Mouse (Mus musculus): Measurements from ENCODE around the gene Olfr1036. TPM values are rescaled to one million over a fixed set of nuclear protein-coding genes. Genes with fewer than 3 reads are reported as not detected.
"Not testable (repeated sequence)": the region's sequence is repeated elsewhere in the genome, so short reads cannot be mapped to it uniquely, and the experiment has no call there.

Gene Olfr1036
- total RNA-seq (2017): not detected in 2 replicates

DNA sequence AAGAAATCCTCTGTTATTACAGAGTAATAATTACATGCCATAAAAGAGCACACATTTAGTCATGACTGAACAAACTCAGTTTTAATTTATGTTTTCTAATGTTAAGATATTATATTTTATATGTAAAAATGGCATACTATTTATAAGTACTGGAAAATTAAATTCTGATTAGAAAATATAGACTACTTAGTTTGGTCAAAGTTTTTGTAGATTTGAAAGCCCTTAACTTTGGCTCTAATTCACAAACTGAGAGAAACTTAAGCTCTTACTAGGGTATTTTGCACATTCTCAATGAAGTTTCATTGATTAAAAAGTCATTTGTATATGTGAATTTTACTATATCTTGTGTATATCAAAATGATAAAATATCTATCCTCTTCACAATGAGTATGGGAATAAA, at the start of gene Olfr1036:
Gene Olfr1036, plus strand, starts transcription at position 301 of the 400 bp plus-strand sequence.
- ATAC-seq (replicated peaks in 1 of 2; ENCODE audit: insufficient read depth in 1 of 2, low FRiP score in 2 of 2, low TSS enrichment in 1 of 2, low read depth in 1 of 2, poor library complexity in 2 of 2, severe bottlenecking in 2 of 2): not testable (repeated sequence)

DNA sequence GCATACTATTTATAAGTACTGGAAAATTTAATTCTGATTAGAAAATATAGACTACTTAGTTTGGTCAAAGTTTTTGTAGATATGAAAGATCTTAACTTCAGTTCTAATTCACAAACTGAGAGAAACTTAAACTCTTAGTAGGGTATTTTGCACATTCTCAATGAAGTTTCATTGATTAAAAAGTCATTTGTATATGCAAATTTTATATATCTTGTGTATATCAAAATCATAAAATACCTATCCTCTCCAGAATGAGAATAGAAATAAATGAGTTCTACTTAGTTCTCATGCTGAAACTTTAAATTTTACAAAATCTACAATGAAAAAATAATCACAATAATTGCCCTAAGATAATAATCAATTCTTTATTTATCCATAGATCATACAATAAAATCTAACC, 28.2 kb upstream of the Olfr1036 start, which contains the start of gene Olfr1034:
Gene Olfr1034, plus strand, starts transcription at position 301 of the 400 bp plus-strand sequence.
- ATAC-seq (replicated peaks in 1 of 2; ENCODE audit: insufficient read depth in 1 of 2, low FRiP score in 2 of 2, low TSS enrichment in 1 of 2, low read depth in 1 of 2, poor library complexity in 2 of 2, severe bottlenecking in 2 of 2): no peak

DNA sequence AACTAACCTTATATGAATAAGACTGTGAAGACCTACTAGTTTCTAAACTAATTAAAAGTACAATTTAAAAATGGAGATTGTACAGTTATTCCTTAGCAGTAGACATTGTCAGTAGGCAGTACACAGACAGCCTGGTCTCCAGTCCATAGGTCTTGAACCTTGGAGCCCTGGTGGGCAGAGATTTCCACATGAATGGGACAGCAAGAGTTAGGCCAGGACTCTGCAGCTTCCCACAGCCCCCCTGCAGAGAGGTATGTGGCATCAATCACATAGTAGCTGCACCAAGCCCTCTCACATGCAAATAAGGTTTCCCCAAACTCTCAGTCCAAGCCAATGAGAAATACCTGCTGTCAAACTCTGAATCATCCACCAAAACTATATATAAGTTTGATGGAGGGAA, 23.0 kb upstream of the Olfr1036 start:
- not testable (repeated sequence) for ATAC-seq (replicated peaks in 1 of 2; ENCODE audit: insufficient read depth in 1 of 2, low FRiP score in 2 of 2, low TSS enrichment in 1 of 2, low read depth in 1 of 2, poor library complexity in 2 of 2, severe bottlenecking in 2 of 2)

DNA sequence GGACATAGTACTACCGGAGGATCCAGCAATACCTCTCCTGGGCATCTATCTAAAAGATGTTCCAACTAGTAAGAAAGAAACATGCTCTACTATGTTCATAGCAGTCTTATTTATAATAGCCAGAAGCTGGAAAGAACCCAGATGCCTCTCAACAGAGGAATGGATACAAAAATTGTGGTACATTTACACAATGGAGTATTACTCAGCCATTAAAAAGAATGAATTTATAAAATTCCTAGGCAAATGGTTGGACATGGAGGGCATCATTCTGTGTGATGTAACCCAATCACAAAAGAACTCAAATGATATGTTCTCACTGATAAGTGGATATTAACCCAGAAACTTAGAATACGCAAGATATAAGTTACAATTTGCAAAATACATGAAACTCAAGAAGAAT, 10.0 kb upstream of the Olfr1036 start:
- not testable (repeated sequence) for ATAC-seq (replicated peaks in 1 of 2; ENCODE audit: insufficient read depth in 1 of 2, low FRiP score in 2 of 2, low TSS enrichment in 1 of 2, low read depth in 1 of 2, poor library complexity in 2 of 2, severe bottlenecking in 2 of 2)

DNA sequence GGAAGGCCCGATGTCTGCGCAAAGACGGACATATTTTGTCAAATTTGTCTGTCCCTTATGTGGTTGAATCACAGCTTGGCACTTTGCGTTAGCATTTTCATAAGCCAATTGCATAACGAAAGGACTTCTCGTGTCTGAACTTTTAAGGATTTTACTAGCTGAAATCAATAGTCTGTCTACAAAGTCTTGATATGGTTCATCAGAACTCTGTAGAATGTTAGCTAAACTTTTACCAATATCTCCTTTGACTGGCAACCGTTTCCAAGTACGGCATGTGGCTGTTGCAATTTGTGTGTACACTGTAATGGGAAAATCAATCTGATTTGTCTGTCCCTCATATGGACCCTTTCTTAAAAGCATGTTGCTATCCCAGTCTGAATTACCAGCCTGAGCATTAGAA, 3.6 kb upstream of the Olfr1036 start:
- no peak for ATAC-seq (replicated peaks in 1 of 2; ENCODE audit: insufficient read depth in 1 of 2, low FRiP score in 2 of 2, low TSS enrichment in 1 of 2, low read depth in 1 of 2, poor library complexity in 2 of 2, severe bottlenecking in 2 of 2)

DNA sequence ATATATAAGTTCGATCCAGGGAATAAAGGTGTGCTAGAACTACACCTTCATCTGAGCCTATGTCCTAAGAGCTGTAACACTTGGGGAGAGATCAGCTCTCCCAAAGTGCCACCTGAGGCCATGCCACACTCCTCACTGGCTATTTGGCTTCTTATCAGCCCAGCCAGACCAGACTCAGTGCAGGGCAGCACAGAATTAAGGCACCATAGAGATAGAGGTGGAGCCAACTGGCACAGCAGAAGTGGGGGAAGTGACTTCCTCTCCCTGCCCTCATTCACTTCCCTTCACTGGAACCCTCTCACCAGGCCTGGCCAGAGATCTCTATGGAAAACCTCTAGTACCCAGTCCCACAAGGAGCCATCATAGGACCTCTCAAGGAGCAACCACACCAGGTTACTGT, 6.7 kb downstream of the Olfr1036 start:
- not testable (repeated sequence) for ATAC-seq (replicated peaks in 1 of 2; ENCODE audit: insufficient read depth in 1 of 2, low FRiP score in 2 of 2, low TSS enrichment in 1 of 2, low read depth in 1 of 2, poor library complexity in 2 of 2, severe bottlenecking in 2 of 2)

DNA sequence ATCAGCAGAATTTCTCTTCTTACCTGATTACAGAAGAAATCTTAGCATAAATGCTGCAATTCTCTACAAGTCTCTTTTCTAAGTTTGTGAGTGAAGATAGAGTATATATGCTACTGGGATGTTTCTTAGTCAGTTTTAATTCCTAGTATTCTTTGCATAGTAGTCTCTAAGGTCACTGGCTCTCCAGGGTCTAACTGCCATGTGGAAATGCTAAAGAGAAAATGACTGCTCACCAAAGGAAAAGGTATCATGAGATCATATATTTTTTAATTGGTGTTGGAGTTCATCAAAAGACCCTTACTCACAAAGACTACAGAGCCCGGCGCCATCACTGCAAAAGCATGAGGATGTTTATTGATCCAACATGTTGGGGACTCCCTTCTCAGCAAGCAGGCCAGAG, 13.5 kb downstream of the Olfr1036 start, which contains the start of gene Olfr1037:
Gene Olfr1037, minus strand, starts transcription at position 101 of the 400 bp plus-strand sequence.
- no peak for ATAC-seq (replicated peaks in 1 of 2; ENCODE audit: insufficient read depth in 1 of 2, low FRiP score in 2 of 2, low TSS enrichment in 1 of 2, low read depth in 1 of 2, poor library complexity in 2 of 2, severe bottlenecking in 2 of 2)

Other genes with a start within 250 kb of the Olfr1036 start
- not detected in 2 replicates for gene Olfr1019, start 228.5 kb upstream of the Olfr1036 start, total RNA-seq (2017)
- gene Olfr1020, start 227.0 kb upstream of the Olfr1036 start, total RNA-seq (2017): not detected in 2 replicates
- not detected in 2 replicates for gene Olfr1022, start 205.4 kb upstream of the Olfr1036 start, total RNA-seq (2017)
- gene Olfr1023, start 188.4 kb upstream of the Olfr1036 start, total RNA-seq (2017): not detected in 2 replicates
- not detected in 2 replicates for gene Olfr1024, start 168.9 kb upstream of the Olfr1036 start, total RNA-seq (2017)
- gene Olfr1025-ps1, start 158.8 kb upstream of the Olfr1036 start, total RNA-seq (2017): not detected in 2 replicates
- not detected in 2 replicates for gene Olfr1026, start 152.4 kb upstream of the Olfr1036 start, total RNA-seq (2017)
- gene Olfr1028, start 123.6 kb upstream of the Olfr1036 start, total RNA-seq (2017): not detected in 2 replicates
- not detected in 2 replicates for gene Olfr1029, start 100.1 kb upstream of the Olfr1036 start, total RNA-seq (2017)
- not detected in 2 replicates for gene Olfr1030, start 94.7 kb upstream of the Olfr1036 start, total RNA-seq (2017)
- not detected in 2 replicates for gene Olfr1031, start 83.7 kb upstream of the Olfr1036 start, total RNA-seq (2017)
- gene Olfr1032, start 68.5 kb upstream of the Olfr1036 start, total RNA-seq (2017): not detected in 2 replicates
- gene Olfr1033, start 53.4 kb upstream of the Olfr1036 start, total RNA-seq (2017): not detected in 2 replicates
- gene Olfr1034, start 28.1 kb upstream of the Olfr1036 start, total RNA-seq (2017): 0.06 TPM in 1 of 2 replicates, not detected in the other
- not detected in 2 replicates for gene Olfr1037, start 13.4 kb downstream of the Olfr1036 start, total RNA-seq (2017)
- not detected in 2 replicates for gene Olfr1039, start 61.9 kb downstream of the Olfr1036 start, total RNA-seq (2017)
- not detected in 2 replicates for gene Olfr1040, start 72.7 kb downstream of the Olfr1036 start, total RNA-seq (2017)
- not detected in 2 replicates for gene Olfr1042, start 87.8 kb downstream of the Olfr1036 start, total RNA-seq (2017)
- not detected in 2 replicates for gene Olfr1043, start 93.5 kb downstream of the Olfr1036 start, total RNA-seq (2017)
- not detected in 2 replicates for gene Olfr1044, start 103.8 kb downstream of the Olfr1036 start, total RNA-seq (2017)
- not detected in 2 replicates for gene Olfr52, start 111.7 kb downstream of the Olfr1036 start, total RNA-seq (2017)
- gene Olfr1045, start 129.0 kb downstream of the Olfr1036 start, total RNA-seq (2017): not detected in 2 replicates
- gene Olfr1046, start 145.3 kb downstream of the Olfr1036 start, total RNA-seq (2017): not detected in 2 replicates
- gene Olfr1047, start 157.4 kb downstream of the Olfr1036 start, total RNA-seq (2017): not detected in 2 replicates
- not detected in 2 replicates for gene Olfr1048, start 166.3 kb downstream of the Olfr1036 start, total RNA-seq (2017)
- not detected in 2 replicates for gene Olfr1049, start 184.3 kb downstream of the Olfr1036 start, total RNA-seq (2017)
- gene Olfr1051, start 205.1 kb downstream of the Olfr1036 start, total RNA-seq (2017): not detected in 2 replicates
- gene Olfr1052, start 218.5 kb downstream of the Olfr1036 start, total RNA-seq (2017): not detected in 2 replicates
- gene Olfr1053, start 241.3 kb downstream of the Olfr1036 start, total RNA-seq (2017): not detected in 2 replicates